ENCODE assay signal across 21 mouse cellular contexts in genomic region chr4:120844423-120845082, GRCm38 (mm10). TPM values are rescaled to one million over a fixed set of nuclear protein-coding genes. Genes with fewer than 3 reads are reported as not detected.
A peak's percentile ranks its signal among the peaks of the same experiment; 100 is the strongest.
DNase-seq lines count a peak whose midpoint lies in the region; ATAC-seq and TF ChIP-seq lines count a peak whose summit lies in the region.
"Had no signal": no experiment of that assay in that cellular context is flagged by ENCODE, and none has a peak within 500 bp of the region (broad histone marks: within the 10 kb centered on the region; RNA-seq: fewer than 3 reads in every experiment).

No protein-coding gene starts in this region.

- H3K79me2 ChIP-seq in heart, adult 2 months (replicated peaks; ENCODE audit: control insufficient read depth, insufficient read depth, low read length), result no peaks in the 10 kb centered on the region

- H3K27ac ChIP-seq in heart, adult 2 months, result no peak overlapping the region
- H3K27ac ChIP-seq in liver, embryonic 15.5 days (replicated peaks), result peak overlapping the region; percentile 61
- no peak overlapping the region for H3K27ac ChIP-seq in hindbrain, embryonic 16.5 days (ENCODE audit: low read depth, low read length)
- H3K27ac ChIP-seq: embryonic facial prominence, embryonic 12.5 days; hindbrain, postnatal 0 days; left cerebral cortex, adult 2 months had no signal

- no peaks in the 10 kb centered on the region for H3K9me3 ChIP-seq in erythroblast, embryonic 14.5 days (ENCODE audit: control insufficient read depth, low read length)
- H3K9me3 ChIP-seq in liver, embryonic 15.5 days (replicated peaks), result no peaks in the 10 kb centered on the region
- no peaks in the 10 kb centered on the region for H3K9me3 ChIP-seq in hindbrain, embryonic 16.5 days (ENCODE audit: control insufficient read depth, low read length)
- H3K9me3 ChIP-seq: embryonic facial prominence, embryonic 12.5 days had no signal

- H3K9ac ChIP-seq in heart, adult 2 months (ENCODE audit: low read depth, low read length), result no peak overlapping the region
- H3K9ac ChIP-seq in liver, embryonic 15.5 days, result peak overlapping the region; percentile 13; the same call in 1 of the 2 replicates
- no peak overlapping the region for H3K9ac ChIP-seq in hindbrain, embryonic 16.5 days (ENCODE audit: low read depth, low read length)
- H3K9ac ChIP-seq: embryonic facial prominence, embryonic 12.5 days had no signal

- WGBS in heart, adult 2 months, result 46% methylated on average over 7 of the region's 7 CpGs
- 10% methylated on average over 7 of the region's 7 CpGs for WGBS in liver, embryonic 15.5 days (ENCODE audit: insufficient replicate concordance)
- 55% methylated on average over 7 of the region's 7 CpGs for WGBS in hindbrain, embryonic 16.5 days

- no peak for TF ChIP-seq EP300 in heart, adult 2 months (IDR thresholded peaks at IDR 0.05; ENCODE audit: insufficient read depth, low read depth, low read length)

- intact Hi-C loops in heart, adult 2 months (cut with DNase I), result no loop called here

- H3K27me3 ChIP-seq in heart, adult 2 months (ENCODE audit: control insufficient read depth, insufficient read depth, low read length), result no peaks in the 10 kb centered on the region
- H3K27me3 ChIP-seq in erythroblast, embryonic 14.5 days (ENCODE audit: control insufficient read depth), result no peaks in the 10 kb centered on the region
- peaks cover 5% of the 10 kb centered on the region; the same call in 1 of the 2 replicates for H3K27me3 ChIP-seq in liver, embryonic 15.5 days
- no peaks in the 10 kb centered on the region for H3K27me3 ChIP-seq in hindbrain, embryonic 16.5 days (replicated peaks; ENCODE audit: control insufficient read depth, insufficient read depth, low read length)

- peak; percentile 95 for ATAC-seq in liver, embryonic 15.5 days (ENCODE audit: insufficient read depth)
- no peak for ATAC-seq in hindbrain, embryonic 16.5 days
- ATAC-seq: hindbrain, postnatal 0 days had no signal

- no peak overlapping the region for H3K4me3 ChIP-seq in heart, adult 2 months
- peak overlapping the region; percentile 46 for H3K4me3 ChIP-seq in erythroblast, embryonic 14.5 days (replicated peaks)
- H3K4me3 ChIP-seq in liver, embryonic 15.5 days (replicated peaks), result peak overlapping the region; percentile 20; the same call in 1 of the 2 replicates
- H3K4me3 ChIP-seq in hindbrain, embryonic 16.5 days (ENCODE audit: low read length), result no peak overlapping the region
- H3K4me3 ChIP-seq: embryonic facial prominence, embryonic 12.5 days; left cerebral cortex, adult 2 months had no signal

- no peaks in the 10 kb centered on the region for H3K36me3 ChIP-seq in heart, adult 2 months (ENCODE audit: control insufficient read depth, insufficient read depth, low read length)
- no peaks in the 10 kb centered on the region for H3K36me3 ChIP-seq in erythroblast, embryonic 14.5 days (ENCODE audit: control insufficient read depth)
- no peaks in the 10 kb centered on the region for H3K36me3 ChIP-seq in liver, embryonic 15.5 days (replicated peaks)
- no peaks in the 10 kb centered on the region for H3K36me3 ChIP-seq in hindbrain, embryonic 16.5 days (ENCODE audit: control insufficient read depth, insufficient read depth, low read length)
- H3K36me3 ChIP-seq: embryonic facial prominence, embryonic 12.5 days had no signal

- no peak for TF ChIP-seq POLR2A in heart, adult 2 months (IDR thresholded peaks at IDR 0.05; ENCODE audit: insufficient read depth, low read depth, low read length)

- TF ChIP-seq CTCF in heart, adult 2 months (IDR thresholded peaks at IDR 0.05), result no peak

- H3K4me2 ChIP-seq in liver, embryonic 15.5 days, result peak overlapping the region; percentile 64
- H3K4me2 ChIP-seq in hindbrain, embryonic 16.5 days (ENCODE audit: low read length), result no peak overlapping the region
- H3K4me2 ChIP-seq: embryonic facial prominence, embryonic 12.5 days had no signal

- H3K4me1 ChIP-seq in heart, adult 2 months (ENCODE audit: control insufficient read depth, insufficient read depth, low read length), result no peaks in the 10 kb centered on the region
- H3K4me1 ChIP-seq in erythroblast, embryonic 14.5 days (ENCODE audit: control insufficient read depth), result peaks cover 63% of the 10 kb centered on the region
- peaks cover 46% of the 10 kb centered on the region for H3K4me1 ChIP-seq in liver, embryonic 15.5 days (replicated peaks)
- no peaks in the 10 kb centered on the region for H3K4me1 ChIP-seq in hindbrain, embryonic 16.5 days (ENCODE audit: control insufficient read depth, insufficient read depth, low read depth, low read length)
- H3K4me1 ChIP-seq: embryonic facial prominence, embryonic 12.5 days had no signal

- DNase-seq in heart, adult 11 months, result peak; percentile 57
- no peak for DNase-seq in heart, adult 2 months
- DNase-seq in MEL-GATA-1-ER (ENCODE audit: extremely low read depth, low read depth), result peak; percentile 36
- DNase-seq in urinary bladder, adult 2 months (ENCODE audit: low spot score), result no peak
- DNase-seq in testis, postnatal 14 days (ENCODE audit: low spot score), result no peak
- DNase-seq: adrenal gland, postnatal 14 days; cerebellum, adult 8-10 months; kidney, adult 18-20 months; kidney, postnatal 10 days; layer of hippocampus, adult 9-11 months; left cerebral cortex, postnatal 4 days; lung, postnatal 10 days; right cerebral cortex, postnatal 4 days; thymus, adult 2 months had no signal

RNA-seq across cellular contexts. Expression of gene Rims3, which starts 10.1 kb away (rescaled TPM):
- total RNA-seq in heart, adult 2 months (2021), result under 1 TPM; 0.05 TPM
- 0.09 and 0.12 TPM in 2 replicates for polyA plus RNA-seq in heart, adult 2 months (2012; rRNA removed)
- polyA plus RNA-seq in erythroblast, embryonic 14.5 days (2012), result 0.01 and 0.04 TPM in 2 replicates
- 0.20 and 0.24 TPM in 2 replicates for polyA plus RNA-seq in liver, embryonic 15.5 days (2015; fragmentation: Nextera tagmentation; extraction: Ambion mirVana)
- polyA plus RNA-seq in hindbrain, embryonic 16.5 days (2015; fragmentation: Nextera tagmentation; extraction: Ambion mirVana), result 24.0 and 28.6 TPM in 2 replicates
- polyA plus RNA-seq in urinary bladder, adult 2 months (2012; rRNA removed), result 0.19 and 0.28 TPM in 2 replicates
- total RNA-seq: granulocyte monocyte progenitor cell, adult 5-6 weeks had no signal

RNA-seq across cellular contexts. Expression of gene Nfyc, which starts 13.2 kb away (rescaled TPM):
- total RNA-seq in heart, adult 2 months (2021), result 10 to 100 TPM; 46.0 to 50.6 TPM
- 179 and 212 TPM in 2 replicates for polyA plus RNA-seq in heart, adult 2 months (2012; rRNA removed)
- 9.7 and 21.5 TPM in 2 replicates for polyA plus RNA-seq in erythroblast, embryonic 14.5 days (2012)
- polyA plus RNA-seq in liver, embryonic 15.5 days (2015; fragmentation: Nextera tagmentation; extraction: Ambion mirVana), result 50.0 and 50.4 TPM in 2 replicates
- polyA plus RNA-seq in hindbrain, embryonic 16.5 days (2015; fragmentation: Nextera tagmentation; extraction: Ambion mirVana), result 75.8 and 86.0 TPM in 2 replicates
- polyA plus RNA-seq in urinary bladder, adult 2 months (2012; rRNA removed), result 69.4 and 76.6 TPM in 2 replicates

Comparison
In these comparisons a context has a peak if more than half of its experiments do, and no peak if none do; other contexts are left out.
1. DNase-seq: peak in heart, adult 11 months (single experiment) and MEL-GATA-1-ER (single experiment); none in heart, adult 2 months (0 of 2), urinary bladder, adult 2 months (single experiment) and testis, postnatal 14 days (single experiment).
2. H3K4me3 ChIP-seq: peak in erythroblast, embryonic 14.5 days (single experiment) and liver, embryonic 15.5 days (single experiment); none in heart, adult 2 months (single experiment) and hindbrain, embryonic 16.5 days (single experiment).
3. RNA of gene Rims3, which starts 10.1 kb away (polyA plus RNA-seq): 24.0 to 28.6 TPM in hindbrain, embryonic 16.5 days; 0.20 to 0.24 TPM in liver, embryonic 15.5 days, 0.19 to 0.28 TPM in urinary bladder, adult 2 months, 0.09 to 0.12 TPM in heart, adult 2 months and 0.01 to 0.04 TPM in erythroblast, embryonic 14.5 days; every median in the first group is over 10 times any median in the second.